ENCODE assay signal across 8 mouse cellular contexts in genomic region chr11:116333526-116334416, GRCm38 (mm10). TPM values are rescaled to one million over a fixed set of nuclear protein-coding genes. Genes with fewer than 3 reads are reported as not detected.
A peak's percentile ranks its signal among the peaks of the same experiment; 100 is the strongest.
DNase-seq lines count a peak whose midpoint lies in the region; ATAC-seq lines count a peak whose summit lies in the region.

No protein-coding gene starts in this region.

- H3K27ac ChIP-seq in hindbrain, embryonic 14.5 days = 0 out of 2 replicates have a peak overlapping the region, but pooled peaks have one; percentile 45
- no peak overlapping the region for H3K27ac ChIP-seq in limb, embryonic 15.5 days

- intact Hi-C loops in left cerebral cortex, postnatal 25 days (cut with DNase I) = no loop called here

- H3K9me3 ChIP-seq in hindbrain, embryonic 14.5 days (ENCODE audit: control insufficient read depth, low read length) = no peaks in the 10 kb centered on the region
- H3K9me3 ChIP-seq in limb, embryonic 15.5 days = no peaks in the 10 kb centered on the region

- peak overlapping the region; percentile 45 for H3K4me3 ChIP-seq in hindbrain, embryonic 14.5 days (replicated peaks; ENCODE audit: low read length)
- H3K4me3 ChIP-seq in limb, embryonic 15.5 days = peak overlapping the region; percentile 62

- peak overlapping the region; percentile 98 for H3K4me2 ChIP-seq in hindbrain, embryonic 14.5 days (replicated peaks)
- H3K4me2 ChIP-seq in limb, embryonic 15.5 days = peak overlapping the region; percentile 97

- no peaks in the 10 kb centered on the region for H3K36me3 ChIP-seq in hindbrain, embryonic 14.5 days (replicated peaks; ENCODE audit: control insufficient read depth, insufficient read depth)
- peaks cover 5% of the 10 kb centered on the region; the same call in 1 of the 2 replicates for H3K36me3 ChIP-seq in limb, embryonic 15.5 days

- 22% methylated on average over 31 of the region's 31 CpGs for WGBS in hindbrain, embryonic 14.5 days
- WGBS in limb, embryonic 15.5 days = 21% methylated on average over 31 of the region's 31 CpGs

- DNase-seq in thymus, postnatal 4 days = peak; percentile 48
- no peak for DNase-seq in thymus, postnatal 36 days
- DNase-seq in hindbrain, embryonic 14.5 days (ENCODE audit: low spot score) = no peak
- no peak for DNase-seq in urinary bladder, postnatal 4 days (ENCODE audit: low spot score in 2 of 2)
- DNase-seq in cerebellum, postnatal 36 days = no peak
- no peak for DNase-seq in left cerebral cortex, postnatal 25 days (ENCODE audit: low spot score in 2 of 2)

- no peak for ATAC-seq in hindbrain, embryonic 14.5 days (ENCODE audit: low FRiP score)
- ATAC-seq in limb, embryonic 15.5 days (ENCODE audit: insufficient number of reproducible peaks, low FRiP score, low TSS enrichment, low read depth) = no peak
- no peak for ATAC-seq in erythroid progenitor cell, adult 5-6 weeks (replicated peaks; ENCODE audit: low FRiP score, poor library complexity, severe bottlenecking)

- peak overlapping the region; percentile 53 for H3K9ac ChIP-seq in hindbrain, embryonic 14.5 days
- H3K9ac ChIP-seq in limb, embryonic 15.5 days = no peak overlapping the region

- peaks cover 18% of the 10 kb centered on the region for H3K27me3 ChIP-seq in hindbrain, embryonic 14.5 days (ENCODE audit: control insufficient read depth, insufficient read depth, low read length)
- H3K27me3 ChIP-seq in limb, embryonic 15.5 days = peaks cover 24% of the 10 kb centered on the region

- peaks cover 57% of the 10 kb centered on the region for H3K4me1 ChIP-seq in hindbrain, embryonic 14.5 days (replicated peaks; ENCODE audit: control insufficient read depth, insufficient read depth, low read length)
- peaks cover 42% of the 10 kb centered on the region for H3K4me1 ChIP-seq in limb, embryonic 15.5 days

RNA-seq across cellular contexts. Expression of gene Foxj1, which starts 1.4 kb away (rescaled TPM):
- 13.1 and 16.2 TPM in 2 replicates for polyA plus RNA-seq in hindbrain, embryonic 14.5 days (2014; fragmentation: Nextera tagmentation; extraction: Ambion mirVana)
- 0.15 and 0.19 TPM in 2 replicates for polyA plus RNA-seq in limb, embryonic 15.5 days (2015; fragmentation: Nextera tagmentation; extraction: Ambion mirVana)
- total RNA-seq in erythroid progenitor cell, adult 5-6 weeks (2015; ENCODE audit: low replicate concordance) = not detected in 2 replicates
- 0.83 TPM in 1 of 2 replicates, not detected in the other for total RNA-seq in erythroid progenitor cell, adult 5-6 weeks (2017; ENCODE audit: low replicate concordance)
- 1 to 10 TPM; 4.8 to 6.3 TPM for total RNA-seq in left cerebral cortex, postnatal 25 days (2021)

RNA-seq across cellular contexts. Expression of gene Exoc7, which starts 26.7 kb away (rescaled TPM):
- polyA plus RNA-seq in hindbrain, embryonic 14.5 days (2014; fragmentation: Nextera tagmentation; extraction: Ambion mirVana) = 115 and 118 TPM in 2 replicates
- 66.2 and 73.8 TPM in 2 replicates for polyA plus RNA-seq in limb, embryonic 15.5 days (2015; fragmentation: Nextera tagmentation; extraction: Ambion mirVana)
- total RNA-seq in erythroid progenitor cell, adult 5-6 weeks (2015; ENCODE audit: low replicate concordance) = 7.6 and 8.4 TPM in 2 replicates
- 7.4 and 57.7 TPM in 2 replicates for total RNA-seq in erythroid progenitor cell, adult 5-6 weeks (2017; ENCODE audit: low replicate concordance)
- 10 to 100 TPM; 95.7 to 97.4 TPM for total RNA-seq in left cerebral cortex, postnatal 25 days (2021)

RNA-seq across cellular contexts. Expression of gene Galr2, which starts 53.0 kb away (rescaled TPM):
- 0.55 and 0.57 TPM in 2 replicates for polyA plus RNA-seq in hindbrain, embryonic 14.5 days (2014; fragmentation: Nextera tagmentation; extraction: Ambion mirVana)
- 0.41 and 0.62 TPM in 2 replicates for polyA plus RNA-seq in limb, embryonic 15.5 days (2015; fragmentation: Nextera tagmentation; extraction: Ambion mirVana)
- not detected in 2 replicates for total RNA-seq in erythroid progenitor cell, adult 5-6 weeks (2015; ENCODE audit: low replicate concordance)
- not detected in 2 replicates for total RNA-seq in erythroid progenitor cell, adult 5-6 weeks (2017; ENCODE audit: low replicate concordance)
- not detected for total RNA-seq in left cerebral cortex, postnatal 25 days (2021)

RNA-seq across cellular contexts. Expression of gene Srp68, which starts 59.8 kb away (rescaled TPM):
- 52.0 and 54.0 TPM in 2 replicates for polyA plus RNA-seq in hindbrain, embryonic 14.5 days (2014; fragmentation: Nextera tagmentation; extraction: Ambion mirVana)
- 108 and 109 TPM in 2 replicates for polyA plus RNA-seq in limb, embryonic 15.5 days (2015; fragmentation: Nextera tagmentation; extraction: Ambion mirVana)
- 13.7 and 18.9 TPM in 2 replicates for total RNA-seq in erythroid progenitor cell, adult 5-6 weeks (2015; ENCODE audit: low replicate concordance)
- total RNA-seq in erythroid progenitor cell, adult 5-6 weeks (2017; ENCODE audit: low replicate concordance) = 18.2 and 21.3 TPM in 2 replicates
- total RNA-seq in left cerebral cortex, postnatal 25 days (2021) = 10 to 100 TPM; 65.8 to 69.8 TPM
